ENCODE assay signal across 7 mouse cellular contexts in genomic region chr6:119848696-119849347, GRCm38 (mm10). TPM values are rescaled to one million over a fixed set of nuclear protein-coding genes. Genes with fewer than 3 reads are reported as not detected.
DNase-seq lines count a peak whose midpoint lies in the region; ATAC-seq and TF ChIP-seq lines count a peak whose summit lies in the region.

No protein-coding gene starts in this region.

- H3K4me1 ChIP-seq in lung, postnatal 0 days (ENCODE audit: insufficient read depth, low read depth, low read length) = no peaks in the 10 kb centered on the region; the same call in 1 of the 2 replicates
- H3K4me1 ChIP-seq in embryonic facial prominence, embryonic 15.5 days = peaks cover 16% of the 10 kb centered on the region
- H3K4me1 ChIP-seq in limb, embryonic 13.5 days = peaks cover 19% of the 10 kb centered on the region

- no peak for DNase-seq in lung, postnatal 0 days (ENCODE audit: low spot score)
- no peak for DNase-seq in lung, postnatal 36 days
- peak; percentile 51 for DNase-seq in retina, embryonic 14.5 days (ENCODE audit: low spot score)
- no peak for DNase-seq in adrenal gland, postnatal 4 days (ENCODE audit: low spot score in 2 of 2)
- DNase-seq in cerebellum, adult 18-20 months = no peak

- peak overlapping the region; percentile 73 for H3K9ac ChIP-seq in lung, postnatal 0 days (replicated peaks; ENCODE audit: low read depth)
- peak overlapping the region; percentile 60 for H3K9ac ChIP-seq in embryonic facial prominence, embryonic 15.5 days
- H3K9ac ChIP-seq in limb, embryonic 13.5 days = peak overlapping the region; percentile 86

- no peaks in the 10 kb centered on the region for H3K36me3 ChIP-seq in lung, postnatal 0 days (ENCODE audit: insufficient read depth, low read length)
- no peaks in the 10 kb centered on the region for H3K36me3 ChIP-seq in embryonic facial prominence, embryonic 15.5 days
- no peaks in the 10 kb centered on the region for H3K36me3 ChIP-seq in limb, embryonic 13.5 days

- H3K4me2 ChIP-seq in lung, postnatal 0 days (replicated peaks; ENCODE audit: low read depth, low read length) = peak overlapping the region; percentile 86
- peak overlapping the region; percentile 76 for H3K4me2 ChIP-seq in embryonic facial prominence, embryonic 15.5 days (replicated peaks)
- peak overlapping the region; percentile 75 for H3K4me2 ChIP-seq in limb, embryonic 13.5 days (replicated peaks)

- peak; percentile 3; the same call in 1 of the 2 replicates for ATAC-seq in lung, postnatal 0 days
- ATAC-seq in embryonic facial prominence, embryonic 15.5 days (ENCODE audit: insufficient number of reproducible peaks, low FRiP score, low TSS enrichment, low read depth) = no peak; the same call in 1 of the 2 replicates
- no peak; the same call in 1 of the 2 replicates for ATAC-seq in limb, embryonic 13.5 days (ENCODE audit: low FRiP score, low read depth)

- peak overlapping the region; percentile 80 for H3K4me3 ChIP-seq in lung, postnatal 0 days (ENCODE audit: low read depth, low read length)
- H3K4me3 ChIP-seq in embryonic facial prominence, embryonic 15.5 days (replicated peaks) = peak overlapping the region; percentile 92
- peak overlapping the region; percentile 86 for H3K4me3 ChIP-seq in limb, embryonic 13.5 days

- no peak for TF ChIP-seq CTCF in lung, postnatal 0 days (IDR thresholded peaks at IDR 0.05)

- H3K27ac ChIP-seq in lung, postnatal 0 days (ENCODE audit: low read length) = peak overlapping the region; percentile 93
- H3K27ac ChIP-seq in embryonic facial prominence, embryonic 15.5 days (replicated peaks) = peak overlapping the region; percentile 93
- H3K27ac ChIP-seq in limb, embryonic 13.5 days = peak overlapping the region; percentile 94

- whole genome bisulfite sequencing in lung, postnatal 0 days = 15% methylated on average over 13 of the region's 13 CpGs
- WGBS in embryonic facial prominence, embryonic 15.5 days = 17% methylated on average over 13 of the region's 13 CpGs
- 23% methylated on average over 13 of the region's 13 CpGs for WGBS in limb, embryonic 13.5 days

- H3K9me3 ChIP-seq in lung, postnatal 0 days (ENCODE audit: low read length) = no peaks in the 10 kb centered on the region
- no peaks in the 10 kb centered on the region for H3K9me3 ChIP-seq in embryonic facial prominence, embryonic 15.5 days (replicated peaks)
- no peaks in the 10 kb centered on the region for H3K9me3 ChIP-seq in limb, embryonic 13.5 days

- no peaks in the 10 kb centered on the region for H3K27me3 ChIP-seq in lung, postnatal 0 days (replicated peaks; ENCODE audit: insufficient read depth, low read length)
- H3K27me3 ChIP-seq in embryonic facial prominence, embryonic 15.5 days = no peaks in the 10 kb centered on the region
- H3K27me3 ChIP-seq in limb, embryonic 13.5 days = no peaks in the 10 kb centered on the region

- TF ChIP-seq EP300 in lung, postnatal 0 days (IDR thresholded peaks at IDR 0.05) = no peak

RNA-seq across cellular contexts. Expression of gene Erc1, which starts 0.9 kb away (rescaled TPM):
- polyA plus RNA-seq in lung, postnatal 0 days (2015; fragmentation: Nextera tagmentation; extraction: Ambion mirVana) = 9.9 and 12.8 TPM in 2 replicates
- 19.2 and 21.2 TPM in 2 replicates for polyA plus RNA-seq in embryonic facial prominence, embryonic 15.5 days (2015; fragmentation: Nextera tagmentation; extraction: Ambion mirVana)
- 27.2 and 28.5 TPM in 2 replicates for polyA plus RNA-seq in limb, embryonic 13.5 days (2015; fragmentation: Nextera tagmentation; extraction: Ambion mirVana)
- 10 to 100 TPM; 25.3 to 30.1 TPM for total RNA-seq in adrenal gland, postnatal 4 days (2021)

RNA-seq across cellular contexts. Expression of gene Rad52, which starts 53.7 kb away (rescaled TPM):
- polyA plus RNA-seq in lung, postnatal 0 days (2015; fragmentation: Nextera tagmentation; extraction: Ambion mirVana) = 11.9 and 13.7 TPM in 2 replicates
- 21.7 and 23.5 TPM in 2 replicates for polyA plus RNA-seq in embryonic facial prominence, embryonic 15.5 days (2015; fragmentation: Nextera tagmentation; extraction: Ambion mirVana)
- 25.5 and 28.5 TPM in 2 replicates for polyA plus RNA-seq in limb, embryonic 13.5 days (2015; fragmentation: Nextera tagmentation; extraction: Ambion mirVana)
- total RNA-seq in adrenal gland, postnatal 4 days (2021) = 10 to 100 TPM; 23.6 to 27.1 TPM
